Mouse (Mus musculus): ENCODE measurements at regions not wholly inside any gene's neighbourhood (a gene's known extent, or its start where the extent isn't known, plus 50 kb on each side); places are given as distances from the start of the nearest gene placed in this dataset.
"Not testable (repeated sequence)": the region's sequence is repeated elsewhere in the genome, so short reads cannot be mapped to it uniquely, and the experiment has no call there.

- DNase-seq (ENCODE audit: low spot score in 2 of 2), result not testable (repeated sequence)
Observed at GRCm38 (mm10) chr6:37747793-37748192, 122.8 kb upstream of the Trim24 start.

DNA sequence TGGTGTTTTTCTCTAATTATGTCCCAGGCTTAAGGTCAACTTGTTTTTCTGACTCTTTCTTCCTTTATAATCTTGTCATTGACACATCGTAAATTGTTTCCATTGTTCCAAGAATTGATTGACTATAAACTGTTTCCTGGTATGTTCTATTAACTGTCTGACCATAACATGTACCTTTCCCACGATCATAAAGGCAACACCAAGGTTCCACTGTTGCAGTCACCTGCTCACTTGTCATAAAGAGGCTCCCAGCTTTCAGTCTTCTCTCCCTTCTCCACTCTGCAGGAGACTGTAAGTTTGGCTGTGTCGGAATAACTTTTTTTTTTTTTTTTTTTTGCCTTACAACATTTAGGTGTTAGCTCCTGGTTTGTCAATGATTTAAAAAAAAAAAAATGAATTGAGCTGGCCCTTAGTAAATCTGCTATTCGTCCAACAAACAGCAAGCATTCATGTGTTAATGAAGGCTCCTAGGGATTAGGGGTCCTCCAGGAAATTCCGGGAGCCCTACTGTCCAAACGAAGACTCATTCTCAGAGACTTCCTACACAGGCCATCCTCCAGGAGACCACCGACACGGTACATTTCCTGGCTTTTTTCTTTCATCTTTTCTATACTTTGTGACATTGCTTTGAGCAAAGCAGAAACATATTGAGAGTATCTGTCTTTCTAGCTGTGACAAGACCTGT is 122.2 kb upstream of the Trim24 start:
- no peak for DNase-seq (ENCODE audit: low spot score in 2 of 2)

- DNase-seq (ENCODE audit: low spot score in 2 of 2), result no peak
Observed at GRCm38 (mm10) chr6:37749016-37749415, 121.6 kb upstream of the Trim24 start.

DNA sequence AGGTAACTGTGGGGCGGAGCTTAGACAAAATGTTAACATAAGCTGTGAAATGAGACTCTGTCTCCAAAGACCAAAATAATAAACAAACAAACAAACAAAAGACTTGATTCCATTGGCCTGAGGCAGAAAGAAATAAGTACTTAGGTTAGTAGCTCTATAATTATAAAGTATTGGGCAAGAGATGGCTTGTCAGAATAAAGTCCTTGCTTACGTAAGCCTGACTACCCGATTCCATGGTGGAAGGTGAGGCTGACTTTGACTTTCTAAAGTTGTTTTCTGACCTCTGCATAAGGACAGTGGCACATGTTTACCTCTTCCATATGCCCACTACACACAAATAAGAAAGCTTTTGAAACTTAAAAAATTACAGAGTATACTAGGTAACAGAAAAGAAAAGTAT is 120.3 kb upstream of the Trim24 start:
- no peak for DNase-seq (ENCODE audit: low spot score in 2 of 2)

DNA sequence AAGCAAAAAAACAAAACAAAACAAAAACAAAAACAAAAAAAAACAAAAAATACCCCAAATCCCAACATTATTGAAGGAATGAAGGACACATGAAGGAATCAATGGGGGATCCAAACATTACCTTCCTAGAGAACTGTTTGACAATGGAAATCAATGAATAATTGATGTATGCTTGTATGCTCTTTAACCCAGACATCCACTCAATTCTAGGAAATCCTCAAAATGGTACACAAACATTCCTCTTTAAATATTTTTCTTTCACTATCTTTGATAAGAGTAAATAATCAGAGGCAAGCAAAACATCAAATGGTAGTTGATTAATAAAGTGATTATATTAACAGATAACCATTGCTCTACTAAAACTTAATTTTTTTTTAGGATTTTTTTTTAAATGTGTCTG is 118.9 kb upstream of the Trim24 start:
- no peak for DNase-seq (ENCODE audit: low spot score in 2 of 2)

DNA sequence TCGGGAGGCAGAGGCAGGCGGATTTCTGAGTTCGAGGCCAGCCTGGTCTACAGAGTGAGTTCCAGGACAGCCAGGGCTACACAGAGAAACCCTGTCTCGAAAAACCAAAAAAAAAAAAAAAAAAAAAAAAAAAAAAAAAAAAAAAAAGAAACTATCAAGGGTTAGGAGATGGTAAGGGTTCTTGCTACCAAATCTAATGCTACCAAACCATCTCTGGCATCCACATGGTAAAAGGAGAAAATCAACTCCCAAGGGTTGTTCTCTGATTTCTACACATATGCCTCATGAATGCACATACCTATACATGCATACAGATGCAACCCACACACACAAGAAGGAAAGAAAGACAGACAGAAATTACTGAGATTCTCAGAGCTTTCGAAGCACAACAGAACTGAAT is 109.6 kb upstream of the Trim24 start:
- DNase-seq (ENCODE audit: low spot score in 2 of 2), result not testable (repeated sequence)

- no peak for DNase-seq (ENCODE audit: low spot score in 2 of 2)
Observed at GRCm38 (mm10) chr6:37763036-37763435, 107.6 kb upstream of the Trim24 start.

- DNase-seq (ENCODE audit: low spot score in 2 of 2), result no peak
Observed at GRCm38 (mm10) chr6:37767690-37768089, 102.9 kb upstream of the Trim24 start.

DNA sequence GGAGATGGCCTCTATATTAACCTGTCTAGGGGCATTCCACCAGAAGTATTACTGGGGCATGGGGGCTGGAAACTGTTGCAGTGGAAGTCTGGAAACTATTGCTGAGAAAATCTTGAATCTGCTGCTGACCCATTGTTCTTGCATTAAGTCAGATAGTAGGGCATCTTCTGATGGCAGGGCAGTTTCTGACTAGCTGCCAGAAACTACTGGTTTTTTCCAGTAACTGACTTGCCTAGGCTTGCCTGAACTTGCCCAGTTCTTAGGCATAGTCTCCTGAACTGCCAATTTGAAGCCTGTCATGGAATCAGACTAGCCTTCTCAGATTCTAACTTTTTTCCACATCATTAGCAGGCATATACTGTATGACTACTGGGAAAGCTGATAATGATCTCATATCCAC is 97.3 kb upstream of the Trim24 start:
- DNase-seq (ENCODE audit: low spot score in 2 of 2), result no peak

- no peak for DNase-seq (ENCODE audit: low spot score in 2 of 2)
Observed at GRCm38 (mm10) chr6:37775151-37775550, 95.5 kb upstream of the Trim24 start.

GRCm38 (mm10) chr6:37779893-37780292 is 90.7 kb upstream of the Trim24 start:
- no peak for DNase-seq (ENCODE audit: low spot score in 2 of 2)

DNA sequence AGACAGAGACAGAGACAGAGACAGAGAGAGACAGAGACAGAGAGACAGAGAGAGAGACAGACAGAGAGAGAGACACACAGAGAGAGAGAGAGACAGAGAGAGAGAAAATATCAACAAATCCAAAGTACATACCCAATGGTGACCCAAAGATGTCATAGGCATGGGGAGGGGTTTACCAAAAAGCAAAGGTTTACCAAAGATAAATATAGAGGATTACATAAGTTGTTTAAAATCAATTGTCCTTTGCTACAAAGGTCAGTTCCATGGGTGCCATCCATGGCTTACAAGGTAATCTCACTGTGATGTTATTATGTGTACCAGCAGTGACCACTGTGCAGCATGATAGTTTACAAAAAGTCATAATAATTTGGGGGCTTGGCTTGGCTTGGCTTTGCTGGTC is 88.7 kb upstream of the Trim24 start:
- no peak for DNase-seq (ENCODE audit: low spot score in 2 of 2)

DNA sequence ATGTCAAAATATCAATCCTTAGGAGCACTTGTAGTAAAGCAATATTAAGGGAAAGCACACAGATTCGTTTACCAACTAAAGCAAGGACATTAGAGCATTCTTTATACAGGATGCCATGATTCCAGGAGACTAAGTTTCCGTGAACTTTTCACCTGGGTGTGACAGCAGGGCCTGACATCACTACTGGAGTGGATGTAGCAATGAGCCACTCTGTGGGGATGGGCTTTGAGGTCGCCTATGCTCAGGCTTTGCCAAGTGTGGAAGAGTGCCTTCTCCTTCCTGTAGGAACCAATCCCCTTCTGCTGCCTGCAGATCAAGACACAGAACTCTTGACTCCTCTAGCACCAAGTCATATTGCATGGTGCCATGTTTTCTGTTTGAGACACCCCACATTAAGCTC is 85.3 kb upstream of the Trim24 start:
- not testable (repeated sequence) for DNase-seq (ENCODE audit: low spot score in 2 of 2)

GRCm38 (mm10) chr6:37785741-37786140 is 84.9 kb upstream of the Trim24 start:
- DNase-seq (ENCODE audit: low spot score in 2 of 2), result no peak

- DNase-seq (ENCODE audit: low spot score in 2 of 2), result not testable (repeated sequence)
Observed at GRCm38 (mm10) chr6:37787858-37788257, 82.8 kb upstream of the Trim24 start.

GRCm38 (mm10) chr6:37790878-37791277 is 79.7 kb upstream of the Trim24 start:
- DNase-seq (ENCODE audit: low spot score in 2 of 2), result no peak

DNA sequence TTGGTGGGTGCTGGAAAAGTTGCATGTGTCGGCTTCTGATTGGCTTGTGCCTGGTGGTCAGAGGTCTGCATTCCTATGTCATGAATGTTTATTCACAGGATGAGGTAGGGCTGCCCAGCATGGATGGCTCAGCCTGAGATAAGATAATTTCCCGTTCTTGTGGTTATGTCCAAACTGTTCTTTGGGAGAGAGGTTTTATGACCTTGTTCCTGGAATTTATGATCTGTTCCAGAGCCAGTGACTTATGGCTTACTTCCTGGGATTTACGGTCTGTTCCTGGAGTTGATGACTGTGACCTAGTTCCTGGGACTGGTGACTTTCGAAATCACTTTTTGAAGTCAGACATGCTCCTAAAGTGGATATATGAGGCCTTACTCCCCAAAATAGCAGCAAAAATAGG is 76.4 kb upstream of the Trim24 start:
- DNase-seq (ENCODE audit: low spot score in 2 of 2), result no peak

- DNase-seq (ENCODE audit: low spot score in 2 of 2), result no peak
Observed at GRCm38 (mm10) chr6:37795001-37795400, 75.6 kb upstream of the Trim24 start.

GRCm38 (mm10) chr6:37803231-37803630 is 67.4 kb upstream of the Trim24 start:
- DNase-seq (ENCODE audit: low spot score in 2 of 2), result no peak

GRCm38 (mm10) chr6:37805896-37806295 is 64.7 kb upstream of the Trim24 start:
- DNase-seq (ENCODE audit: low spot score in 2 of 2), result not testable (repeated sequence)

DNA sequence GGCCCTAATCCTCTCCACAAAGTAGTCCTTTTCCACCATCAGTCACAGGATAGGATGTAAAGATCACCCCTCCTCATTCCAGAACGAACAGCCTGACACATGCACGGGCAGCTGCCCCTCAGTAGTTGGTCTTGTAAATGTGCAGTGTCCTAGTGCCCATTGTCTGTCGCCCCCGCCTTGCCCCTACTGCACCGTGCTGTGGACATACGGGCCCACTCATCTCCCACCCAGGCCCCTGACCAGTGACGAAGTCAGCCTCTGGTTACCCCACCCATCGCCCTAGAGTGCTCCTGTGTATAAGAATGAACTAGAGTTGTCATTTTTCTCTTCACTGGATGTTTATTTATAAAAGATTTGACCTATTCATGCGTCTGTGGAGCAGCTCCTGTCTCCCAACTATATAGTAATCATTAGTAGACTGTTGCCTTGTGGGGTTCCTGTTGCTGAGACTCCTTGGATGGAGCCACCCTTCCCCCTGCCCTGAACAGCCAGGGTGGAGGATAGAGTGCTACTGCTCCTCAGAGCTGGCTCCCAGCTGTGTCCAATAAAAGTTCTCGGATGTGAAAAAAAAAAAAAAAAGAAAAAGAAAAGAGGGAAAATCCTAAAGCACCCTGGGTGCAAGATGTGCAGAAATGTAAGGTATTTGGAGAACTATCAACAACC is 64.0 kb upstream of the Trim24 start:
- not testable (repeated sequence) for DNase-seq (ENCODE audit: low spot score in 2 of 2)

GRCm38 (mm10) chr6:37815218-37815617 is 55.4 kb upstream of the Trim24 start:
- DNase-seq (ENCODE audit: low spot score in 2 of 2), result not testable (repeated sequence)
